20 mouse cellular contexts compared by ENCODE assay signal in genomic region chr15:86326341-86326740, GRCm38 (mm10).
"Had no signal": no experiment of that assay in that cellular context is flagged by ENCODE, and none has a peak within 500 bp of the region (broad histone marks: within the 10 kb centered on the region; RNA-seq: fewer than 3 reads in every experiment).

No protein-coding gene starts in this region.

- H3K27ac ChIP-seq: limb, embryonic 13.5 days; liver, embryonic 12.5 days; liver, embryonic 15.5 days; lung, embryonic 15.5 days; midbrain, embryonic 12.5 days; midbrain, embryonic 15.5 days; stomach, embryonic 15.5 days had no signal

- H3K4me1 ChIP-seq: limb, embryonic 13.5 days; liver, embryonic 12.5 days; liver, embryonic 15.5 days; lung, embryonic 15.5 days; stomach, embryonic 15.5 days had no signal

- H3K36me3 ChIP-seq: limb, embryonic 13.5 days; liver, embryonic 15.5 days; lung, embryonic 15.5 days; midbrain, embryonic 12.5 days; midbrain, embryonic 15.5 days; stomach, embryonic 15.5 days had no signal

- H3K9ac ChIP-seq: limb, embryonic 13.5 days; liver, embryonic 12.5 days; liver, embryonic 15.5 days; lung, embryonic 15.5 days; midbrain, embryonic 12.5 days; midbrain, embryonic 15.5 days; stomach, embryonic 15.5 days had no signal

- H3K9me3 ChIP-seq: limb, embryonic 13.5 days; liver, embryonic 12.5 days; liver, embryonic 15.5 days; lung, embryonic 15.5 days; midbrain, embryonic 12.5 days; midbrain, embryonic 15.5 days; stomach, embryonic 15.5 days had no signal

- H3K4me3 ChIP-seq: limb, embryonic 13.5 days; liver, embryonic 12.5 days; liver, embryonic 15.5 days; lung, embryonic 15.5 days; midbrain, embryonic 12.5 days; midbrain, embryonic 15.5 days; stomach, embryonic 15.5 days had no signal

- H3K4me2 ChIP-seq: limb, embryonic 13.5 days; liver, embryonic 12.5 days; liver, embryonic 15.5 days; lung, embryonic 15.5 days; midbrain, embryonic 12.5 days; midbrain, embryonic 15.5 days; stomach, embryonic 15.5 days had no signal

- H3K27me3 ChIP-seq: limb, embryonic 13.5 days; liver, embryonic 12.5 days; liver, embryonic 15.5 days; lung, embryonic 15.5 days; midbrain, embryonic 12.5 days; midbrain, embryonic 15.5 days; stomach, embryonic 15.5 days had no signal

- DNase-seq: kidney, adult 8-10 months; kidney, postnatal 10 days; kidney, postnatal 36 days; left cerebral cortex, postnatal 4 days; liver; lung, adult 18-20 months; lung, postnatal 14 days; lung, postnatal 4 days; right cerebral cortex, adult 18-20 months; right cerebral cortex, postnatal 14 days; right cerebral cortex, postnatal 4 days; thymus, postnatal 25 days had no signal

- ATAC-seq: intestine, embryonic 16.5 days; liver, embryonic 12.5 days; midbrain, embryonic 15.5 days had no signal
